Mouse (Mus musculus) layer of hippocampus, adult 9-11 months (tissue): ENCODE data around the gene Rrp15.

ENCODE experiments used
- DNase-seq: peaks from one replicate; pipeline ENCODE4 v3.0.0; 2022

The Rrp15 gene

GRCm38 (mm10) chr1:186712802-186713471, 36.2 kb downstream of the Rrp15 start:
- no peak for DNase-seq

- no peak for DNase-seq
Measured at GRCm38 (mm10) chr1:186705915-186706248, 43.3 kb downstream of the Rrp15 start, which contains the start of gene Tgfb2. Gene Tgfb2 (minus strand): TSS chr1:186705989.

DNA sequence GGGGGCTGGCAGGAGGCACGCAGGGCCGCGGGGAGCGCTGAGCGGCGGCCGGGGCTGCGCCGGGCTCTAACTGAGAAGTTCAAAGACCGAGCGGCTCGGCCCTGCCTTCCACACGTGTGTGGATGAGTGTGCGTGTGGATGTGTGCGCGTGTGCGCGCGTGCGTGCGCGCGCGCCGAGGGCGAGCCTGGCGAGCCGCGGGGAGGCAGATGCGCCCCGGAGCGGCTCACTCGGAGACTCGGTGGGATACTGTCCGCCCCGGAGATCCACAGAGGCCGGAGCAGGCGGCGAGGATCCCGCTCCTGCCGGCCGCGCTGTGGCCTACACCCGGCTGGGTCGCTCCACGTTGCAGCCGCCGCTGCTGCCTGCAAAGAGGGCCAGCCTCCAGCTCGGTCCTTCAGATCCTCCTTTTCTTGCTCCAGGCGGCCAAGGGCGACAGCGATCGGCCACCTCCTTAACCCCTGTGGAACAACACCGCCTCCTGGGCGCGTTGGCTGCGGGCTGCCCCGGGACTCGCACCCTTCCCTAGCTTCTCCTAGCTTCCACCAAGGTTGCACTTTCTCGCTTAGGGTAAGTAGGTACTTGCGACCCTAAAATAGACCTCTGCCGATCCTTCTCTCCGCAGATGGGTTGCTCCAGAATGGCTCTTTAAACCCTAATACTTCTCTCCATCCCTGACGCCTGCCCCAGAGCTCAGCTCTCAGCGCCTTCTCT, 43.8 kb downstream of the Rrp15 start:
- DNase-seq: peak; percentile 61

- no peak for DNase-seq
Measured at GRCm38 (mm10) chr1:186703980-186704701, 45.0 kb downstream of the Rrp15 start.

- DNase-seq: no peak
Measured at GRCm38 (mm10) chr1:186703256-186703979, 45.7 kb downstream of the Rrp15 start.

GRCm38 (mm10) chr1:186702391-186703255, 46.5 kb downstream of the Rrp15 start:
- DNase-seq: no peak

DNA sequence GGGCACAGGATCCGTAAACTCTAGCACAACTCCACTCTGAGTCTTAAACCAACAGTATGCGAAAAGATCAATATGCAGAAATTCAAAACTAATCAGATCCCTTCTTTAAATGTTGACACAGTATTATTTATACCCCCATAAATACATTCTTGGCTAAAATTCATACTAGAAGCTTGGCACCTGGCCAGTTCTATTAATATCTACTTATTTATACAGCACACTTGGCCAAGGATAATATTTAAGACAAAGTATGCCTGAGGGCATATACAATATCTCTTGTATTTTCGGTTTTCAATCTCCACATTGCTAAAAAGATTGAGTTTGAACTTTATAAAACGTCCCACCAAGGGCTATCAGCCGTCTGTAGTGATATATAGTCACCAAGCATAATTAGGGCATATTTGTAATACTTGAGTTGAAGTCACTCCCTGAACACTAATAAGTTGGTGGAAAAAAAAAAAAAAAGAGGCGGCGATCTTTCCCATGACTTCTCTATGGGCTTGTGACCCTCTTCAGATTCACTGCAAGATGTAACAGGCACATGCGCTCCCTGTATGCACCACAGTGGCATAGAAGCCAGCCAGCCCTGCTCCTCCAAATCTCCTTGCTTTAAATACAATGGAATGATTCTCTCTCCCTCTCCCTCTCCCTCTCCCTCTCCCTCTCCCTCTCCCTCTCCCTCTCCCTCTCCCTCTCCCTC, 47.8 kb downstream of the Rrp15 start:
- no peak for DNase-seq

- DNase-seq: no peak
Measured at GRCm38 (mm10) chr1:186700496-186700895, 48.7 kb downstream of the Rrp15 start.

GRCm38 (mm10) chr1:186698583-186699338, 50.4 kb downstream of the Rrp15 start:
- DNase-seq: no peak

GRCm38 (mm10) chr1:186696231-186696630, 52.9 kb downstream of the Rrp15 start:
- DNase-seq: no peak

GRCm38 (mm10) chr1:186695361-186695760, 53.8 kb downstream of the Rrp15 start:
- DNase-seq: no peak

DNA sequence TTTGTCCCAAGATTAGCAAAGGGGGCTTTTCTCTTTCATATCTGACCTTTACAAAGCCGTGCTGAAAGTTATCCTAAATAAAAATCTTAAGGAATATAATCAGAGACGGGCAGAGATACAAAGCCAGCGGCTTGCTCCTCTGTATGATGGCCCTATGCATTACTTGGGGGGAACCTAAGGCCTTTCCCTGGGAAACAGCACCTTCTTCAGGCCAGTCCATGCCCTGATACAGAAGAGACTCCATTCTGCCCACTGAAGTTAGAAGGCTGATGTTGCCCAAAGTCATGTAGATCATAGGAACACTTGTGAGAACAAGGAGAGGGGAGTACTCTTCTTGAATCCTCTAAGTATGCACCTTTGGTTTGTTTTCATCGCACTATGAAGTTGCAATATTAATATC, 56.8 kb downstream of the Rrp15 start:
- no peak for DNase-seq

GRCm38 (mm10) chr1:186691708-186692107, 57.5 kb downstream of the Rrp15 start:
- DNase-seq: no peak

DNA sequence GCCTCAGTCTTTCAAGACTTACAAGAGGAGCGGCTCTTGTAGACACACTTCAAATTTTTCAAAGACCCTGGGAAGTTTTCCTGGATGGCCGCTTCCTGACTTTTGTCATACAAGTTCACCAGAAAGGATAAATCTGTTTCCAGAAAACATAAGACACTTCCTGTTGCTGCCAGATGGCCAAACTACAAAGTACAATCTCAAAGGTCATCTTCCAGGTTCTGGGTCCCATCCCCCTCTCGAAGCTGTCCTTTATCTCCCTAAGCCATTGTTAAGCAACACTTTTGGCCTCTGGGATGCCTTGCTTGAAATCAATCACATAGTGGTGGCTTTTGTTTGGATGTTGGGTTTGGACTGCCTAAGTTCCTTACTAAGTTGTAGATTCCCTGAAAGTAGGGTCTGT, 65.1 kb downstream of the Rrp15 start:
- no peak for DNase-seq

DNA sequence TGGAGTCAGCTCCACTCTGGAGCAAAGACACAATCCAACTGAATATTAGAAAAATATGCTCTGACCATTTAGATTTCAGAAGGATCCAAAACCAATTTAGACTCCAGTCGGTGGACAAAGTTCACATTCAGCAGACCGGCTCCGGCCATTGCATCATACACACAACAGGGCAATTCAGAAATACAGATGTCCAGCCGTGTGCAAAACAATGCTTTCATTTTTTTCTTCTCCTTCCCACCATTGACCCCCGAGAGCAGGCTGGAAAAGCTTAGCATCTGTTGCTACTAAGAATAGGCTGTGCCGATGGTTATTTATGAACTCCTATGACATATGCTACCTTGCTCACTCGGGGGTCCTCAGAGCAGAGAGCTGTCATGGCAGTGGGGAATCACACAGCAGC, 66.6 kb downstream of the Rrp15 start:
- DNase-seq: peak; percentile 59

DNA sequence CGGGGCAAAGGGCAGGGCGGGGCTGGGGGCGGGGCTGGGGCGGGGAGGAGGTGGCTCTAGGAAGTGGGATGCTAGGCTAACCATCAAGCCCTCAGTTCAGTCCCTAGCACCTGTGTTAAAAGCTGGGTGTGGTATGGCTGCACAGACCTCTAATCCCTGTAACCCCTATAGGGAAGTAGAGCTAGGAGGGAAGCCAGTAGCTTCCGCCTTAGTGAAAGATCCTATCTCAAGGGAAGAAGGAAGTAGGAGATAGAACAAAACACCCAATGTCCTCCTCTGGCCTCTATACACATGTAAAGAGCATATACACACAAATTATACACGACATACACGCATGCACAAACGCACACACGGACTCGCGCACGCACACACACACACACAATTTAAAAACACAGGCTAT, 71.5 kb downstream of the Rrp15 start:
- no peak for DNase-seq

GRCm38 (mm10) chr1:186676199-186676598, 73.0 kb downstream of the Rrp15 start:
- DNase-seq: no peak

DNA sequence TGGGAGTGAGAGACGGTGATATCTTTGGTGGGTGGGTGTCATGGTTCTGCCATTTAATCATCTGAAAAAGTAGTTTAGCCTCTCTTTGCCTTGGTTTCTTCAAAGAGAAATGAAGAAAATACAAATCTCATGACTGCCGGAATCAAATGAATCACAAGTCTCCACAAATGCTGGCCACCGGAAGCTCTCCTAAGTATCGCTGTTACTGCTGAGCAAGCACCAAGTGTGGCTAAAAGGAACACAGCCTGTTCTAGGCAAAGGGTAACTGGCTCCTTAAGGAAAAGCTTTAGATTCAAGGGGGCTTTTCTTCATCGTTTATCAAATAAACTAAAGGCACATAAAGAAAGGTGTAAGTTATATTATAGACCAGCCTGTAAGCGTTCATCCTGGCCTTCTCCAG, 73.9 kb downstream of the Rrp15 start:
- no peak for DNase-seq

DNA sequence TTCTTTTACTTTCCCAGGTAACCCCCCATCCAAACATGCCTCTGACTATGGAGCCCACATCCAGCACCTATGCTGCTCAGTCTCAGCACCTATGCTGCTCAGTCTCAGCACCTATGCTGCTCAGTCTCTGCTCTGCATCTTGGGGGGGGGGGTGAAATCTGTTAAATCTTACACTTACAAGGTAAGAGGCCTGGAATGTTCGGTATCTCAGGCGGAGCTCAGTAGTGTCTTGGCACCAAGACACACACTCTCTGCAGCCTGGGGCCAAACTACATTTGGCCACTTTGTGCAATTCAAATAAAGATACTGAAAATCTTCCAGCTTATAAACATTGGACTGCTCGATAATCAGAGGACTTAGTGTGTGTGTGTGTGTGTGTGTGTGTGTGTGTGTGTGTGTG, 74.5 kb downstream of the Rrp15 start:
- DNase-seq: no peak

DNA sequence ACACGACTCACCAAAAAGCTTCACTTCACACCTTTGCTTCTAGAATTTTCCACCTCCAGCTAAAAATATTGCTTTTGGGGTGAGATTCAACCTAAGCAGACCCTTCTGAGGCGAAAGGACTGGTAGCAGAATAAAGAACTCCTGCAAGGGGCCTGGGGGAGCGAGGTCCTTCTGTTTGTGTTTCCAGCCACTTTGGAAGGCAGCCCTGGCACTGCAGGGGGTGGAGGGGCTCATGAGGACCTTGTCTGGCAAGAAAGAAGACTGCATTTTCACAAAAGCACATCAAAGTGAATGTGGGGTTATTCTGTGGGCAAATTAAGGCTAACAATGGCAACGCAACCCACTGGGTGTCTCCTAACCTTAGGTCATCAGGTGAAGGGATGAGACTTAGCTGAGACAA, 76.0 kb downstream of the Rrp15 start:
- no peak for DNase-seq
